Mouse (Mus musculus) left cerebral cortex, postnatal 36 days (tissue): ENCODE measurements around the gene Slc25a43. TPM values are rescaled to one million over a fixed set of nuclear protein-coding genes. Genes with fewer than 3 reads are reported as not detected.

Experiments used
- DNase-seq, 2 experiments: peaks; one replicate each; pipeline ENCODE4 v3.0.0; 2021 to 2022; ENCODE audit warnings: low spot score in 2 of 2, mixed read lengths in 1 of 2
- intact Hi-C: fragments of 180-260 bp; cut with DNase I; formaldehyde crosslinking; loops from one replicate; pipeline ENCODE4 v1.15.1; 2025
- total RNA-seq, 2 experiments: library from RNA; stranded (reverse); gene quantifications; 2 replicates each; pipeline ENCODE4 v1.2.3; 2021

Slc25a43 gene
- total RNA-seq = under 1 TPM; 0.35 to 0.48 TPM

DNA sequence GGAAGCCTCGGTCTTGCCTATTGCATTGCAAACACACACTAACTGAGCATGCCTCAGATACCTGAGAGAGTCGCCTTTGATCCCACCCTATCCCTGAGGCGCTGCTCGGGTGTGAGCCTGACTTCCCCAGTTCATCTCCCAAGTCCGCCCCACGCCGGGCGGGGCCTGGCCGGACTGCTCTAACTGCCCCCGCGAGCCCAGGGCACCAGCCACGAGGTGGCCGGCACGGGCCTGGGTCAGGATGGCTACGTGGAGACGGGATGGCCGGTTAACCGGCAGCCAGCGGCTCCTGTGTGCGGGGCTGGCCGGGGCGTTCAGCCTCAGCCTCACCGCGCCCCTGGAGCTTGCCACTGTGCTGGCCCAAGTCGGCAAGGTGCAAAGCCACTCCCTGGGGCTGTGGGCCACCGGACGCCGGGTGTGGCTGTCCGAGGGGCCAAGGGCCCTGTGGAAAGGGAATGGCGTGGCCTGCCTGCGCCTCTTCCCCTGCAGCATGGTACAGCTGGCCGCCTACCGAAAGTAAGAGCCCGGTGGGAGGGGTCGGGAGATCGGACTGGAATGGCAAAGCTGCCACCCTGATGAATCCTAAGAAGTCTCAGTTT lies at the start of gene Slc25a43:
Gene Slc25a43, plus strand, starts transcription at position 157 of the 599 bp plus-strand sequence.
- no peak for DNase-seq
- intact Hi-C loops = no loop called here

DNA sequence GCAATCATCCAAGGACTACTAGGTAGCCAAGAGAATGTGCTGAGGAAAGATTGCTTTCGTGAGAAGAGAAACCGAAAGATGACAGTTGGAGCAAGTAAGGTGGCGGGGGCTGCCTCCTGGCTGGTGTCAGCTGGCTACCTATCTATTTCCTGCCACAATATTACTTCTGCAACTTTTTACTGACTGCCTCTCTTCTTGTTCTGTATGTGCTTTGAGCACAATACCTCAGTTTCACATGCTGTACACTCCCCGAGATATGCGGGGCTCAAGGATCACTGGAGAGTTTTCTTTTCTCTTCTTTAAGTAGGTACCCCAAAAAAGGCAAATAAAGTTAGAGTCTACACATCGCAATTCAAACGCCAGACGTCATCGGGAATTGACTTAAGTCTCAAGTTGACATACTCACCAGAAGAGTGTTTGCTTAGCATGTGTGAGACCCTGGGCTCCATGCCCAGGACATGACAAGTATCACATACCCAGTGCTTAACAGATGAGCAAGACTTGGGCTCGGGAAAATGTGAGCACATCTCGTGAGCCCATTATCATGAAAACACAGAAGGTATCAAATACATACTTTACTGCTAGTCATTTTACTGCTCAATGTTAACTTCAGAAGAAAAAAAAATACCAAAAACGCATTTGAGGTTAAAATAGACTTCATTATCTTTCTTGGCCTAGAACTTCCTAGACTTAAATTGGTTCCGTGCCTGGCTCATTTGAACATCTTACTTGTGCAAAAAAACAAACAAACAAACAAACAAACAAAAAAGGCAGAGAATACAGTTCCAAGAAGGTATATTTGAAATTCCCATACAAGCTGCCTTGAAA lies 3.1 kb upstream of the Slc25a43 start:
- DNase-seq = no peak
- intact Hi-C loops = no loop called here

DNA sequence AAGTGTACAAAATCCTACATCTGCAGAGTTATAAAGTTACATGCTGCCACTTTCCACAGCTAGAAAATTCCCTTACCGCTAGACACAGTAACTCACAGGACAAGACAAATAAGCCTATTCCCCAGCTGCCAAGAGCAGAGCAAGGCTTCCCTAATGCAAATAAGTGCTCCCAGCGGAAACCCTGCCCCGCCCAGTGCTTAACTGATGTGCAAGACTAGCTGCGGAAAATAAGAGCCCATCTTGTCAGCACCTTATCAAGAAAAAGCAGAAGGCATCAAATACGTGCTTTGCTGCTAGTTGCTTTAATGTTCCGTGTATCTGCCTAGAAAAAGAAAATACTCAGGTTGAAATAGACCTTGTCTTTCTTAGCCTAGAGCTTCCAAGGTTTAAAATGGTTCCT lies 2.2 kb upstream of the Slc25a43 start:
- DNase-seq = no peak
- intact Hi-C loops = no loop called here

DNA sequence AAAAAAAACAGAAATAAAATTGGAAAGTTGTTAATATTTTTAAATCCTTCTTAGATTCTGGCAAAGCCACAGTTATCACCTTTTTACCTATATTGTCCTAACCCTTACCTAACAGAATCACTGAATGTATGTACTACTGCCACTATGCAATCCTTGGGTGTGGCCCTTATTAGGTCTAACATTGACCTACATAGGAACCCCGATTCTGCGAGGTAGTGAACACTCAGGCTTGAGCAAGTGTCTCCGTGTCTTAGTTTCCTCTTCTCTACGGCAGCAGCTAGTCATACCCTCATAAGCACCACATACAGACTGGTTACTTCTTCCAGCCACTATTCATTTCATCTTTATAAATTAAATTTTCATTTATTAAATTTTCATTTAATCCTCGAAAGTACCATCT lies 715 bp upstream of the Slc25a43 start:
- DNase-seq = no peak
- intact Hi-C loops = no loop called here

DNA sequence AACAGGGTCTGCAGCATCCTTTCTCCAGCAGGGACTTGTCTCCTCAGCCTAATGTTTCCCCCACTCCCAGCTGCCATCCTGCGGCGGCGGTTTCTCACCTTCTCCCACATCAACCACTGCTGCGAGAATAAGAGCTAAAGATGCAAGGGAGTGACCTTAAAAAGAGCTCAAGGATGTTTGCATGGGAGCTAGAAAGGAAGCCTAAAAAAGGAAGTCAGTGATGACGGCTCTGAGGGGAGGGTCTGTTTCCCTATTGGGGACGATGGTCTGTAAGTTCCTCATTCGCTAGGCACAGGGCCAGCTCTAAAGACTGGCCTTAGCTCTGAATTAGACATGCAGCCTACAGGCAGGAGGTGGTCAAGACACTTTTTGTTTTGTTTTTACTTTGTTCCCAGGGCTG lies 1.3 kb downstream of the Slc25a43 start:
- intact Hi-C loops = loop anchor here (5.0 kb wide), 1 partner anchor 102 kb away; no protein-coding TSS in a partner anchor
- peak; percentile 38 to 42 for DNase-seq

DNA sequence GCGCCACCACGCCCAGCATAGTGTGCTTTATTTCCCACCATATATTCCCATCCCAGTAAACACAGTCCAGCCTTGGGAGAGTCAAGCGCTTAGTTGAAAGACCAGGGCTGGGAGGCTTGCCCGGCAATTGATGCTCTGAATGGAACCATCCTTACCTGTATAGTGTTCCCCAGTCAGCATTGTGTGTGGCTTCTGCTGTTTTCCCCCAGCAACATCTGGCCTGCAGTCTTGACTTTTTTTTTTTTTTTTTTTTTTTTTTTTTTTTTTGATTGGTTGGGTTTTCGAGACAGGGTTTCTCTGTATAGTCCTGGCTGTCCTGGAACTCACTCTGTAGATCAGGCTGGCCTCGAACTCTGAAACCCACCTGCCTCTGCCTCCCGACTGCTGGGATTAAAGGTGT lies 1.9 kb downstream of the Slc25a43 start:
- no peak for DNase-seq
- intact Hi-C loops = loop anchor here (5.0 kb wide), 1 partner anchor 103 kb away; no protein-coding TSS in a partner anchor

DNA sequence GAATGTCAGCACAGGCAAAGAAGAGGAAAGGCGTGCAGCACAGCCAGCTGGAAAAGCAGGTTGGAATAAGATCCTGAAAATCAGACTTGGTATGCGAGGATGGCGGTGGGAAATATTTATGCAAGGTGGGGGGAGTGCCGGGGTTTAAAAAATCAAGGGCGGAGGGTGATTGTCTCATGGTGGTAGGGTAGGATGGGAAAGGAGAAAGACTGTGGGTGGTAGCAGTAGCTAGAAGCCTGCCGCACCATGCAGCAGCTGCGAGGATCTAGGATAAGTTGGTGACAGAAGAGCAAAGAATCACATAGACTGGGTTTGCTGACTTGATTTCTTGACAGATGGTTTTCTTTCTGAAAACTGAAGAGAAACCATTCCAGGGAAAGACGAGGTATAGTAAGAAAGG lies 3.3 kb downstream of the Slc25a43 start:
- intact Hi-C loops = loop anchor here (5.0 kb wide), 1 partner anchor 104 kb away; no protein-coding TSS in a partner anchor
- no peak for DNase-seq

DNA sequence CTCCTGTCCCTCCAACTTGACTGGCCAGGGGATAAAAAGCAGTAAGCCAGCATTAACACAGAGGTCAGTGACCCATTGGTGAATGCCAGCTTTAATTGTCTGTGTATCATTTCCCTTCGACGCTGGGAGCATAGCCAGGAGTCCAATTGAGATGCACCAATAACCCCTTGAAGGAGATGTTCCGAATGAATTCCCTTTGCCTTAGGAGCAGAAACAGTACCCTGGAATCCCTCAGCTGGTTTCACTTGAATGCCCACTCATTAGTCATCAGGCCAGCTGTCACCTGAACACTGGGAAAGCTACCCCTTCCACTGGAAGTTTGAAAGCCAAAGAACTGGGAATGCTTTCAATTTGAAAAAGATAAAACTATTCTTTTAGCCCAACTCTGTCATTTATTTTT lies 5.1 kb downstream of the Slc25a43 start:
- intact Hi-C loops = loop anchor here (5.0 kb wide), 1 partner anchor 106 kb away; no protein-coding TSS in a partner anchor
- no peak for DNase-seq

DNA sequence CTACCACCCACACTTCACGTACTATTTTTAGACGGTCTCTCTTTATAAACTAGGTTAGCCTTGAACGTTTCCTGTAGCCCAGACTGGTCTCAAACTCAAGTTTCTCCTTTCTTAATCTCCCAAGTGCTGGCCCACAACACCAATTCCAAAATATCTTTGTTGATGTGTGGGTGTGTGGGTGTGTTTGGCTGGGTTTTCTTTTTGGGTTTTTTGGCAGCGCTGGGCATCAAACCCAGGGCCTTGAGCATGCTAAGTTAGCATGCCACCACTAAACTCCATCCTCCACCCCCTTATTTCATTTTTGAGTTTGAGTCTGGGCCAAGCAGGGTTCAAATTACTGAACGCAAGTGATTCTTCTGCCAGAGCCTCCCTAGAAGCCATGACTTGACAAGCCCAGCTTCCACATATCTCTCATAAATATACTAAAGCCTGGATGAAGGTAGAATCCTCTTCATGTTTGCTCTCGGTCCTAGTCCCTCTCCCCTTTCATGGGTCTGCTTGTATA lies 5.9 kb downstream of the Slc25a43 start:
- intact Hi-C loops = loop anchor here (5.0 kb wide), 1 partner anchor 107 kb away; no protein-coding TSS in a partner anchor
- no peak for DNase-seq

DNA sequence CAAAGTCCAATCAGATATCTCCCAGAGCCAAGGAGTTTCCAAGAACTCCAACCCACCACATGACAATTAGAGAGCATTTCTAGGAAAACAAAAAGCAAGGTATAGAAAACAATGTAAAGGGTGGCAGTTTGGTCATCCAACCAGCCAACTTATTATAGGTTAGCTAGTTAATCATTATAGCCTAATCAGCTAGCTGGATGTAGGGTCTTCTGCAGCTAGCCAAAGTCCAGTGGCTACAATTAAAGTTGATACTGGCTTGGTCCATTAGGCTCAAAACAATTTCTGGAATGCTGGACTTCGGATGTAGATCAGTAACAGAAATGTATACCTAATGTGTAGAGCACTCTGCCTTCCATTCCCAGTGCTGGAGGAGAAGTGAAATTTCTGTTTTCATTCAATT lies 7.1 kb downstream of the Slc25a43 start:
- DNase-seq = no peak
- intact Hi-C loops = no loop called here

DNA sequence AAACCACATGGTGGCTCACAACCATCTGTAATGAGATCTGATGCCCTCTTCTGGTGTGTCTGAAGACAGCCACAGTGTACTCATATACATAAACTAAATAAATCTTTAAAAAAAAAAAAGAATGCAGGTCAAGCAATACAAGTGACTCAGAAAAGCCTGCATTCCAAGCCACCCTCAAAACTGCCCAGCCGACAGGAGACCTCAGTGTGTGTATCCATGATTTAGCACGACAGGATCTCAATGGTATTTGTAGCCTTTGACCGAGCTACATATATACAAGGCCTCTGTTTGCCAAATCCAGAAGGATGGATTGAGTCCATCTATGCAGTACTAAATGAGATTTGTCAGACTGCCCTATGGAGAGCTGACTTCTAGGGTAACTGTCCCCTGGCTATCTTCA lies 9.1 kb downstream of the Slc25a43 start:
- DNase-seq = no peak
- intact Hi-C loops = no loop called here

DNA sequence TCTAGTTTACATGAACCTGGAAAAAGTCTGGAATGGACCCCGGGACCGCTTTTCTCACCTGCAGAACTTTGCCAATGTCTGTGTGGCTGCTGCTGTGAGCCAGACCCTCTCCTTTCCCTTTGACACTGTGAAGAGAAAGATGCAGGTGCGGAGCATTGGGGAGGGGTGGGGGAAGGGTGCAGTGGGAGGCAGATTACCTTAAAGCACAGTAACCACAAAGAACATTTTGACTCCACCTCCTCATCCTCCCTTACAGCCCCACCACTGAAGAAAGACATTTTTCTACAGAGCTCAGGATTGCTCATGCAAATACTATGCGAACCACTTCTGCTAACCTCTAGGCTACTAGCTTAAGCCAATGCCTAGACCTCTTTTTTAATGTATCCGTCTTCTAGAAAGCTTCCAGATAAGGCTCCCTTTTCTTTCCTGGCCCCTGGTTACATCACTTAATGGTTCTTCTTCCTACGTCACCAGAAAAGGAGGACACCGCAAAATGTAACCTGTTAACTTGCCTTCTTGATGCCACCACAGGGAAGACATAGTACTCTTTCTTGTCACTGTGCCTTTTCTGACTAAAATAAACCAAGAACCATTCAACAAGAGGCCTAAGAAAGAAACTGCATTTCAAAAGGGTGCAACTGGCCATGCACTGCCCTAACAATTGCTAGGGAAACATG lies 14.5 kb downstream of the Slc25a43 start:
- no peak for DNase-seq
- intact Hi-C loops = no loop called here

DNA sequence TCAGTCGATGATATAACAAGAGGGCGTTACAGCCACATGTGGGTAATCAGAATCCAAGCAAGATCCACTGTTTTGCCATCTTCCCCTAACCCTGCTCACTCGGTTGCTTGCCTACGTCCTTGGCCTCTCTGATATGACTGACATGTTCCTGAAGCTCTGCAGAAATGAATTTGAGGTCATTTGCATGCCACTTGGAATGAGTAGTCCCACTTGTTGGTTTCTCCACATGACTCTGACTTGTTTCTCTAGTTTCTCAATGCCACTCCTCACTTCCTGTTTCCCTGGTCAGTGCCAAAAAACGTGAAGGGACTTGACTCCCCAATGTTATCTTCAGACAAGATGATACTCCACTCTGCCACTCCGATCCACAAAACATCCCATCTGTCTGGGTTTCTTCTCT lies 15.1 kb downstream of the Slc25a43 start:
- intact Hi-C loops = no loop called here
- DNase-seq = no peak

DNA sequence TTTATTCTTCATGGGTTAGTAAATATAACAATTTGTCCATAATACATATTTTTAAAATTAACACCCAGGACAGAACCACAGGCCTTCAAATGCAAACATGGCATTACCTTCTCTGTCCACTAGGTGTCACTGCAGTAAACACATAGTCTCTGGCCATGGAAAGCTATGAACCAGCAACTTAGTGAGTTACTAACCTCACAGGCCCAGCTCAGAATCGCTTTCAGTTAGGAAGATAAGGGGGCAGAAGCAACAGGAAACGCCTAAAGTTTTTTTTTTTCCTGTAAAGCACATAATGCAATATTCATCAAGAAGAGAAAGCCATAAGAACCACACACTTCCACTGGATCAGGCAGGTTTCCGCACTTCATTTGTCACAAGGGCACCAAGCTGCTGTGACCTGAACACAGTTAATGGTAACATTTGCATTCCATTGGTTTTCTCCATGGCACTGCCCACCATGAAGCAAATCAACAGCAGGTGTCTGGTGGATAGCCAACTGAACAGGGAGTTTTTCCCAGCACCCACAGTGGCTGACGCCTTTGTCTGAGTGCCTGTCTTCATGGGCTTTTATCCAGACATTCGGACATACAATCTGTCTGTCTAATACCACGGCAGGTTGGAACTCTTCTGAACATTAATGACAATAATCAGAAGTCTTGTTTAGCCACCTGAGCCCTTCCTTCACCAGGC lies 17.6 kb downstream of the Slc25a43 start:
- no peak for DNase-seq
- intact Hi-C loops = no loop called here

DNA sequence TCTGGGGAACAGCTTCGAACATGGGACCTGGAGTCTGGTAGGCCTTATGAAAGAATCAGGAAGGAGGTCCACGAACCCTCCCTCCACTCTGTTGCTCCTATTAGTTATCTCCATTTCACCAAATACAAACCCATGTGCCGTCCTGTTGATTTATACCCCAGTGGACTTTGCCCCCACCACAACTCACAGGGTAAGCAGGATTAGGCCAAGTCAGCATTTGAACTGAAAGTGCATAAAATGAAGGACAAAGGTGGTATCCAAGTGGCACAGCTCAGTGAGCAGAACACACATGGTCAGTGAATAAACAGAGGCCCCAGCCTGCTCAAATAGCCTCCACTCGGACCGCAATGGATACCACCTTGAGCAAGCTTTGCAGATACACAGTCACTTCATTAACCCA lies 18.8 kb downstream of the Slc25a43 start:
- no peak for DNase-seq
- intact Hi-C loops = no loop called here

DNA sequence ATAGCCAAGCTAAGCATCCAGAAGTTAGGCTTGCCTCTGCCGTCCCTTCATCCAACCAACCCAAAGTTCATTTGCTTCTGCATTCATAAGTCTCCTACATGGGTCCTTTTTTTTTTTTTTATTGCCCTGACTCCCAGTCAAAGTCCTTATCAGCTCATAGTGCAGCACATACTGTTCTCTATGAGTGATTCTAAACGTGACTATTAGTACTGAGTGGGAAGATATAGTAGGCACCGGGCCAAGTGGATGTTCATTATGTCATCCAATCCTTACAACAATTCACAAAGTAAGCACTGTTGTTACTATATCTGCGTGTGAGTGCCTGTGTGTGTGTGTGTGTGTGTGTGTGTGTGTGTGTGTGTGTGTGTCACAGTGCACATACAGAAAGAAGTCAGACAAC lies 19.4 kb downstream of the Slc25a43 start:
- intact Hi-C loops = no loop called here
- no peak for DNase-seq

DNA sequence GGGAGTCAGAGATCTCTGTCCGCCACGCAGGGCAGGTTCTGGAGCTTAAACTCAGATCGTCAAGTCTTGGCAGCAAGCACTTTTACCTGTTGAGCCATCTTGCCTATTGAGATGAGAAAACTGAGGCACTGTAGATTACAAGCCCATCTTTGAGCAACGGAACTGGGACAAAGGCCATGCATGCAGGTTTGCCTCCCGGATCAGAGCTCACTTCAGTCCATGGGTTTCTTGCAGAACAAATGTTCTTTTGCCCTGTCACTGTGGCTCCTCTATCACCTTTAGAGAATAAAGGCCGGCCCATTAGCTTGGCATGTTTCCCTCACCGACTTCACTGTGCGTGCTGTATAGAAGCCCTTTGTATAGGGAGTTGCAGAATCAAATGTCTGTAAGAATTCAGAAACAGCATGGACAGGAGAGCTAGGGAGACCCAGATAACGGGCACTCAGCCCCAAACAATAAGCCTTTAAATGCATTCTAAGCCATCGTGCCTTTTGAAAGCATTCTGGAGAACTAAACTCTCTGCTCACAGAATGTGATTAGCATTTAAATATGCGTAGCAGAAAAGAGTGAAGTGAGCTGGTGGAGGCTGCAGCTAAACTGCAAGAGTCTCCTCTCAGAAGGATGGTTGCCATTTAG lies 20.0 kb downstream of the Slc25a43 start:
- DNase-seq = no peak
- intact Hi-C loops = no loop called here

DNA sequence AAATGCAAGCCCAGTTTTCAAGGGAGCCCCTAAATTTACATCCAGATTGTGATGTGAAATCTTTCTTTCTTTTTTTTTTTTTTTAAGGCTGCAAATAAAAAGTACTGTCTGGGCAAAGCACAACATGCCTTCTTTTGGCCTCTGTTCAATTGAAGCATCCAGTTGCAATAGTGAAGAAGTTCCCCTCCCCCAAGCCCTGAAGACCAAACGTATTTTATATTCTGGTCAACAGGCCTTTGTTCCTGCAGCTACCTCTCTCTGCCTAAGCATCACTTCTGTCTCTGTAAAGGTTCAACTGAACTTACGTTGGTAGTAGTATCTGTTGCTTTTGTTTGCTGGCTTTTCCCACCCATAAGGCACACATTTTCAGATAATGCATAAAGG lies 20.5 kb downstream of the Slc25a43 start:
- intact Hi-C loops = no loop called here
- no peak for DNase-seq

DNA sequence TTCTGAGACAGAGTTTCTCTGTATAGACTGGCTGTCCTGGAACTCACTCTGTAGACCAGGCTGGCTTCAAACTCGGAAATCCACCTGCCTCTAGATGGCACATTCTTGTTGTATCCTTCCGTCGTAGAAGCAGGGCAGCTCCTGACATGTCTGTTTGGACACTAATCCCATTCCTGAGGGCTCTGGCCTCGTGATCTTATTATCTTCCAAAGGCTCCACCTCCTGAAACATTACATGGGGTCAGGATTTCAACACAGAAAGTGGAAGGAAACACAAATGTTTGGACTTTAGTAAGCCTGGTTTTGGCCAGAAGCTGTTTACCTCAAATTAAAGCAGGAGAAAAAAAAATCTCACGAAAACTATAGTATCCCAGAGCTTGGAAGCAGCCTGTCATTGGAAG lies 23.9 kb downstream of the Slc25a43 start:
- intact Hi-C loops = no loop called here
- DNase-seq = no peak
